Comparison of ENCODE assay signal across 17 mouse cellular contexts in genomic region chr13:100490424-100490823, GRCm38 (mm10). TPM values are rescaled to one million over a fixed set of nuclear protein-coding genes. Genes with fewer than 3 reads are reported as not detected.
DNase-seq lines count a peak whose midpoint lies in the region; ATAC-seq and TF ChIP-seq lines count a peak whose summit lies in the region.
"Had no signal": no experiment of that assay in that cellular context is flagged by ENCODE, and none has a peak within 500 bp of the region (broad histone marks: within the 10 kb centered on the region; RNA-seq: fewer than 3 reads in every experiment).

No protein-coding gene starts in this region.

- H3K4me3 ChIP-seq in erythroblast, embryonic 14.5 days (replicated peaks), result peak overlapping the region; percentile 38
- no peak overlapping the region for H3K4me3 ChIP-seq in layer of hippocampus, adult 2 months
- H3K4me3 ChIP-seq: hindbrain, embryonic 10.5 days had no signal

- no peak for TF ChIP-seq CTCF in layer of hippocampus, adult 2 months (conservative IDR thresholded peaks at IDR 0.05)

- no peaks in the 10 kb centered on the region for H3K9me3 ChIP-seq in erythroblast, embryonic 14.5 days (ENCODE audit: control insufficient read depth, low read length)
- H3K9me3 ChIP-seq: forebrain, embryonic 10.5 days; hindbrain, embryonic 10.5 days; kidney, embryonic 15.5 days had no signal

- DNase-seq in layer of hippocampus, adult 2 months (ENCODE audit: low spot score in 2 of 2), result no peak
- no peak for DNase-seq in layer of hippocampus, adult 11-12 months (ENCODE audit: low spot score)
- DNase-seq in 416B (ENCODE audit: low read depth), result peak; percentile 68
- DNase-seq in gastrocnemius, postnatal 25 days, result no peak
- DNase-seq: cerebellum, postnatal 10 days; gastrocnemius, postnatal 14 days; midbrain, embryonic 14.5 days; thymus, adult 2 months had no signal

- H3K27me3 ChIP-seq in erythroblast, embryonic 14.5 days (ENCODE audit: control insufficient read depth), result no peaks in the 10 kb centered on the region
- H3K27me3 ChIP-seq: kidney, embryonic 15.5 days had no signal

- ATAC-seq in erythroblast, adult 5-6 weeks (replicated peaks; ENCODE audit: low FRiP score, poor library complexity, severe bottlenecking), result no peak
- 0 out of 2 replicates have a peak, but pooled peaks have one; percentile 28 for ATAC-seq in granulocyte monocyte progenitor cell, adult 5-6 weeks (replicated peaks; ENCODE audit: poor library complexity, severe bottlenecking)
- ATAC-seq in cerebellum, adult (ENCODE audit: insufficient number of reproducible peaks, low FRiP score, low TSS enrichment), result no peak

- peaks cover 39% of the 10 kb centered on the region for H3K36me3 ChIP-seq in erythroblast, embryonic 14.5 days (ENCODE audit: control insufficient read depth)

- H3K4me1 ChIP-seq in erythroblast, embryonic 14.5 days (ENCODE audit: control insufficient read depth), result peaks cover 26% of the 10 kb centered on the region

- H3K27ac ChIP-seq in layer of hippocampus, adult 2 months, result peak overlapping the region; percentile 33; the same call in 1 of the 2 replicates
- H3K27ac ChIP-seq: forebrain, embryonic 10.5 days; hindbrain, embryonic 10.5 days; kidney, embryonic 15.5 days; macrophage had no signal

RNA-seq across cellular contexts. Expression of gene Gtf2h2, which starts 2.0 kb away (rescaled TPM):
- 0.46 and 1.3 TPM in 2 replicates for polyA plus RNA-seq in erythroblast, embryonic 14.5 days (2012)
- total RNA-seq in erythroblast, adult 5-6 weeks (2015; ENCODE audit: low replicate concordance), result 10.0 and 12.9 TPM in 2 replicates
- 28.4 and 47.4 TPM in 2 replicates for total RNA-seq in erythroblast, adult 5-6 weeks (2017; ENCODE audit: low replicate concordance)
- 10 to 100 TPM; 46.6 to 55.1 TPM for total RNA-seq in layer of hippocampus, adult 2 months (2021)
- 59.2 and 73.9 TPM in 2 replicates for total RNA-seq in granulocyte monocyte progenitor cell, adult 5-6 weeks (2014; fragmentation: Nextera tagmentation)
- total RNA-seq in granulocyte monocyte progenitor cell, adult 5-6 weeks (2017), result 75.1 and 79.2 TPM in 2 replicates
- total RNA-seq in gastrocnemius, postnatal 25 days (2021), result 10 to 100 TPM; 19.2 to 19.8 TPM

RNA-seq across cellular contexts. Expression of gene Naip1, which starts 37.8 kb away (rescaled TPM):
- polyA plus RNA-seq in erythroblast, embryonic 14.5 days (2012), result 0.01 TPM in 1 of 2 replicates, not detected in the other
- total RNA-seq in erythroblast, adult 5-6 weeks (2015; ENCODE audit: low replicate concordance), result not detected in 2 replicates
- 0.14 and 0.51 TPM in 2 replicates for total RNA-seq in erythroblast, adult 5-6 weeks (2017; ENCODE audit: low replicate concordance)
- total RNA-seq in layer of hippocampus, adult 2 months (2021), result under 1 TPM; 0.18 to 0.49 TPM
- not detected in 2 replicates for total RNA-seq in granulocyte monocyte progenitor cell, adult 5-6 weeks (2014; fragmentation: Nextera tagmentation)
- total RNA-seq in granulocyte monocyte progenitor cell, adult 5-6 weeks (2017), result not detected in 2 replicates
- total RNA-seq in gastrocnemius, postnatal 25 days (2021), result not detected
- total RNA-seq: gastrocnemius, postnatal 14 days had no signal
- polyA plus RNA-seq: forebrain, embryonic 10.5 days; hindbrain, embryonic 10.5 days; kidney, embryonic 15.5 days; lung, embryonic 16.5 days; midbrain, embryonic 14.5 days had no signal
